Mouse (Mus musculus) embryonic facial prominence, embryonic 15.5 days (tissue): ENCODE measurements around the gene Tpcn2. TPM values are rescaled to one million over a fixed set of nuclear protein-coding genes. Genes with fewer than 3 reads are reported as not detected.
A peak's percentile ranks its signal among the peaks of the same experiment; 100 is the strongest.

ENCODE experiments used
- ATAC-seq: fragments of 200-750 bp; cut with Nextera tagmentation; 2 replicates; pipeline ENCODE4 v1.8.0; 2017; ENCODE audit warnings: low read depth, moderate TSS enrichment; ENCODE audit not compliant: insufficient number of reproducible peaks, low FRiP score, low TSS enrichment
- H3K27ac ChIP-seq: fragments of 300-500 bp; sonication (generic); replicated peaks from 2 replicates; pipeline ENCODE4 v1.5.1; 2015; ENCODE audit warnings: mild to moderate bottlenecking, inconsistent platforms
- H3K27me3 ChIP-seq: fragments of 300-500 bp; sonication (generic); 2 replicates; pipeline ENCODE4 v1.6.1; 2015; ENCODE audit warnings: inconsistent platforms
- H3K36me3 ChIP-seq: fragments of 300-500 bp; sonication (generic); 2 replicates; pipeline ENCODE4 v1.6.1; 2015; ENCODE audit warnings: mild to moderate bottlenecking, inconsistent platforms
- H3K4me1 ChIP-seq: fragments of 300-500 bp; sonication (generic); 2 replicates; pipeline ENCODE4 v1.6.1; 2015; ENCODE audit warnings: inconsistent platforms
- H3K4me2 ChIP-seq: fragments of 300-500 bp; sonication (generic); replicated peaks from 2 replicates; pipeline ENCODE4 v1.6.1; 2015; ENCODE audit warnings: mild to moderate bottlenecking, inconsistent platforms
- H3K4me3 ChIP-seq: fragments of 300-500 bp; sonication (generic); replicated peaks from 2 replicates; pipeline ENCODE4 v1.5.1; 2015; ENCODE audit warnings: mild to moderate bottlenecking, inconsistent platforms
- H3K9ac ChIP-seq: fragments of 300-500 bp; sonication (generic); 2 replicates; pipeline ENCODE4 v1.6.1; 2015; ENCODE audit warnings: inconsistent platforms
- H3K9me3 ChIP-seq: fragments of 300-500 bp; sonication (generic); replicated peaks from 2 replicates; pipeline ENCODE4 v1.6.1; 2016; ENCODE audit warnings: inconsistent platforms
- WGBS: fragments of 180-500 bp; shearing (Covaris S2); methylation state at CpG from one replicate; pipeline ENCODE4 v1.1.7; 2015; 5-methylcytosine and 5-hydroxymethylcytosine counted together
- polyA plus RNA-seq: library from polyadenylated mRNA; unstranded; fragments of >200 nt; fragmentation: Nextera tagmentation; extraction: Ambion mirVana; gene quantifications from 2 replicates; pipeline ENCODE4 v1.2.1, GENCODE M21; 2015

The Tpcn2 gene
- polyA plus RNA-seq, 1 experiment from 2014 or later: 12.2 TPM

- 60% methylated on average over 3 of the region's 3 CpGs for WGBS
- H3K9me3 ChIP-seq: no peaks in the 10 kb centered on the region
Measured at GRCm38 (mm10) chr7:145298666-145299490, 15.1 kb upstream of the Tpcn2 start.

GRCm38 (mm10) chr7:145293859-145294258 lies 10.0 kb upstream of the Tpcn2 start:
- H3K4me2 ChIP-seq: no peak overlapping the region
- no peak for ATAC-seq
- no peak overlapping the region for H3K4me3 ChIP-seq
- no peak overlapping the region for H3K27ac ChIP-seq
- WGBS: 40% methylated on average over 6 of the region's 6 CpGs
- peaks cover 11% of the 10 kb centered on the region for H3K4me1 ChIP-seq
- H3K9me3 ChIP-seq: no peaks in the 10 kb centered on the region
- H3K36me3 ChIP-seq: no peaks in the 10 kb centered on the region
- H3K9ac ChIP-seq: no peak overlapping the region
- no peaks in the 10 kb centered on the region for H3K27me3 ChIP-seq

More at GRCm38 (mm10) chr7:145298666-145299490, 15.1 kb upstream of the Tpcn2 start:
- H3K4me1 ChIP-seq: peaks cover 45% of the 10 kb centered on the region
- no peaks in the 10 kb centered on the region for H3K27me3 ChIP-seq
- H3K36me3 ChIP-seq: no peaks in the 10 kb centered on the region
- no peak for ATAC-seq
- H3K27ac ChIP-seq: peak overlapping the region; percentile 76
- no peak overlapping the region for H3K4me2 ChIP-seq
- no peak overlapping the region for H3K9ac ChIP-seq
- no peak overlapping the region for H3K4me3 ChIP-seq

GRCm38 (mm10) chr7:145292726-145293125 lies 8.9 kb upstream of the Tpcn2 start:
- Histone ChIP-seq H3K4me3 (no peak overlapping the region), H3K36me3 (no peaks in the 10 kb centered on the region), H3K4me1 (peaks cover 12% of the 10 kb centered on the region), H3K27ac (no peak overlapping the region), H3K27me3 (no peaks in the 10 kb centered on the region), H3K4me2 (no peak overlapping the region), H3K9ac (no peak overlapping the region), H3K9me3 (no peaks in the 10 kb centered on the region)
- no peak for ATAC-seq
- 51% methylated on average over 2 of the region's 2 CpGs for WGBS

- ATAC-seq: no peak
- Histone ChIP-seq H3K4me3 (no peak overlapping the region), H3K9me3 (no peaks in the 10 kb centered on the region), H3K27me3 (no peaks in the 10 kb centered on the region), H3K4me2 (no peak overlapping the region), H3K9ac (no peak overlapping the region), H3K4me1 (peaks cover 12% of the 10 kb centered on the region), H3K27ac (no peak overlapping the region), H3K36me3 (no peaks in the 10 kb centered on the region)
- WGBS: 97% methylated on average over 2 of the region's 2 CpGs
Measured at GRCm38 (mm10) chr7:145291847-145292246, 8.0 kb upstream of the Tpcn2 start.

GRCm38 (mm10) chr7:145289302-145289701 lies 5.5 kb upstream of the Tpcn2 start:
- H3K36me3 ChIP-seq: no peaks in the 10 kb centered on the region

GRCm38 (mm10) chr7:145287410-145287809 lies 3.6 kb upstream of the Tpcn2 start:
- peaks cover 23% of the 10 kb centered on the region for H3K4me1 ChIP-seq
- no peak overlapping the region for H3K4me2 ChIP-seq
- H3K36me3 ChIP-seq: no peaks in the 10 kb centered on the region
- H3K9ac ChIP-seq: no peak overlapping the region
- H3K4me3 ChIP-seq: no peak overlapping the region
- H3K9me3 ChIP-seq: no peaks in the 10 kb centered on the region
- ATAC-seq: no peak
- 68% methylated on average over 6 of the region's 6 CpGs for WGBS
- H3K27me3 ChIP-seq: no peaks in the 10 kb centered on the region
- no peak overlapping the region for H3K27ac ChIP-seq

More at GRCm38 (mm10) chr7:145289302-145289701, 5.5 kb upstream of the Tpcn2 start:
- H3K9ac ChIP-seq: no peak overlapping the region
- peak; percentile 32; the same call in 1 of the 2 replicates for ATAC-seq
- H3K4me3 ChIP-seq: no peak overlapping the region
- H3K27ac ChIP-seq: peak overlapping the region; percentile 69
- peaks cover 12% of the 10 kb centered on the region for H3K4me1 ChIP-seq
- WGBS: 16% methylated on average over 5 of the region's 5 CpGs
- no peaks in the 10 kb centered on the region for H3K27me3 ChIP-seq
- H3K9me3 ChIP-seq: no peaks in the 10 kb centered on the region
- H3K4me2 ChIP-seq: no peak overlapping the region

GRCm38 (mm10) chr7:145285476-145285875 lies 1.7 kb upstream of the Tpcn2 start:
- H3K4me2 ChIP-seq: no peak overlapping the region
- ATAC-seq: no peak
- H3K36me3 ChIP-seq: no peaks in the 10 kb centered on the region
- no peak overlapping the region for H3K27ac ChIP-seq
- no peaks in the 10 kb centered on the region for H3K9me3 ChIP-seq
- 78% methylated on average over 4 of the region's 4 CpGs for WGBS
- no peaks in the 10 kb centered on the region for H3K27me3 ChIP-seq
- H3K4me3 ChIP-seq: no peak overlapping the region
- H3K4me1 ChIP-seq: peaks cover 37% of the 10 kb centered on the region
- no peak overlapping the region for H3K9ac ChIP-seq

- H3K9me3 ChIP-seq: no peaks in the 10 kb centered on the region
- peak overlapping the region; percentile 63 for H3K4me3 ChIP-seq
- peak overlapping the region; percentile 72 for H3K4me2 ChIP-seq
- 0 out of 2 replicates have a peak overlapping the region, but pooled peaks have one; percentile 25 for H3K27ac ChIP-seq
- no peaks in the 10 kb centered on the region for H3K27me3 ChIP-seq
- no peak overlapping the region for H3K9ac ChIP-seq
- H3K36me3 ChIP-seq: peaks cover 9% of the 10 kb centered on the region
- H3K4me1 ChIP-seq: peaks cover 31% of the 10 kb centered on the region
- WGBS: 56% methylated on average over 3 of the region's 3 CpGs
- ATAC-seq: no peak
Measured at GRCm38 (mm10) chr7:145284293-145284692, 482 bp upstream of the Tpcn2 start.

- Histone ChIP-seq H3K4me2 (peak overlapping the region; percentile 72), H3K4me3 (peak overlapping the region; percentile 63), H3K9me3 (no peaks in the 10 kb centered on the region), H3K9ac (peak overlapping the region; percentile 48), H3K27me3 (no peaks in the 10 kb centered on the region), H3K36me3 (peaks cover 22% of the 10 kb centered on the region), H3K27ac (no peak overlapping the region), H3K4me1 (peaks cover 25% of the 10 kb centered on the region)
- ATAC-seq: no peak
- WGBS: 40% methylated on average over 4 of the region's 4 CpGs
Measured at GRCm38 (mm10) chr7:145283041-145283440, 770 bp downstream of the Tpcn2 start.

GRCm38 (mm10) chr7:145281396-145281795 lies 2.4 kb downstream of the Tpcn2 start:
- Histone ChIP-seq H3K4me1 (peaks cover 25% of the 10 kb centered on the region), H3K4me2 (no peak overlapping the region), H3K36me3 (peaks cover 33% of the 10 kb centered on the region), H3K9ac (no peak overlapping the region), H3K27me3 (no peaks in the 10 kb centered on the region), H3K9me3 (no peaks in the 10 kb centered on the region), H3K27ac (no peak overlapping the region), H3K4me3 (no peak overlapping the region)
- no peak for ATAC-seq
- WGBS: 67% methylated on average over 4 of the region's 4 CpGs

GRCm38 (mm10) chr7:145275488-145275887 lies 8.3 kb downstream of the Tpcn2 start:
- Histone ChIP-seq H3K4me1 (no peaks in the 10 kb centered on the region), H3K36me3 (peaks cover 84% of the 10 kb centered on the region), H3K27me3 (no peaks in the 10 kb centered on the region), H3K4me3 (no peak overlapping the region), H3K27ac (no peak overlapping the region), H3K9me3 (no peaks in the 10 kb centered on the region), H3K9ac (no peak overlapping the region), H3K4me2 (no peak overlapping the region)
- ATAC-seq: no peak
- WGBS: 81% methylated on average over 3 of the region's 3 CpGs

GRCm38 (mm10) chr7:145270955-145271354 lies 12.9 kb downstream of the Tpcn2 start:
- no peak overlapping the region for H3K4me3 ChIP-seq
- no peaks in the 10 kb centered on the region for H3K27me3 ChIP-seq
- H3K27ac ChIP-seq: no peak overlapping the region
- ATAC-seq: no peak
- 88% methylated on average over 5 of the region's 5 CpGs for WGBS
- peaks cover 92% of the 10 kb centered on the region for H3K36me3 ChIP-seq
- H3K4me2 ChIP-seq: no peak overlapping the region
- no peak overlapping the region for H3K9ac ChIP-seq
- no peaks in the 10 kb centered on the region for H3K9me3 ChIP-seq
- no peaks in the 10 kb centered on the region for H3K4me1 ChIP-seq
